Mouse (Mus musculus) myocyte (in vitro differentiated cells): Measurements from ENCODE around the gene Lamb1. TPM values are rescaled to one million over a fixed set of nuclear protein-coding genes. Genes with fewer than 3 reads are reported as not detected.
A peak's percentile ranks its signal among the peaks of the same experiment; 100 is the strongest.

Experiments used
- H3K27me3 ChIP-seq: one replicate; pipeline ENCODE4 v1.6.1; 2011; ENCODE audit not compliant: control insufficient read depth, insufficient read depth, insufficient read length
- H3K36me3 ChIP-seq: one replicate; pipeline ENCODE4 v1.6.1; 2011; ENCODE audit not compliant: control insufficient read depth, insufficient read depth
- H3K4me2 ChIP-seq: one replicate; pipeline ENCODE4 v1.6.1; 2011; ENCODE audit warnings: low read depth, control low read depth
- H3K4me3 ChIP-seq: one replicate; pipeline ENCODE4 v1.5.1; 2011; ENCODE audit warnings: mild to moderate bottlenecking, control low read depth, moderate library complexity
- H3K79me2 ChIP-seq: one replicate; pipeline ENCODE4 v1.6.1; 2011; ENCODE audit not compliant: control insufficient read depth, insufficient read depth
- H3ac ChIP-seq: one replicate; pipeline ENCODE4 v1.6.1; 2011; ENCODE audit not compliant: control insufficient read depth, insufficient read length
- CEBPB ChIP-seq: IDR thresholded peaks from 2 replicates; pipeline ENCODE4 v1.6.1; 2011; ENCODE audit warnings: mild to moderate bottlenecking, moderate library complexity; ENCODE audit not compliant: poor library complexity, insufficient read depth, severe bottlenecking
- E2F4 ChIP-seq: IDR thresholded peaks from one replicate; pipeline ENCODE4 v1.6.1; 2011; ENCODE audit warnings: mild to moderate bottlenecking, control low read depth, moderate library complexity; ENCODE audit not compliant: insufficient read depth
- MAX ChIP-seq: IDR thresholded peaks from one replicate; pipeline ENCODE4 v1.6.1; 2011; ENCODE audit warnings: low read depth, mild to moderate bottlenecking, control low read depth
- MYOD1 ChIP-seq, 3 experiments: IDR thresholded peaks; one replicate each; pipeline ENCODE4 v1.6.1; 2011; ENCODE audit warnings: control low read depth in 2 of 3, low read depth in 2 of 3, mild to moderate bottlenecking in 2 of 3, moderate library complexity in 1 of 3; ENCODE audit not compliant: insufficient read length in 2 of 3, control insufficient read depth in 1 of 3
- MYOG ChIP-seq, 3 experiments: IDR thresholded peaks; one replicate each; pipeline ENCODE4 v1.6.1; 2011; ENCODE audit warnings: control low read depth in 2 of 3, low read depth in 2 of 3, mild to moderate bottlenecking in 2 of 3; ENCODE audit not compliant: insufficient read length in 2 of 3, control insufficient read depth in 1 of 3, insufficient read depth in 1 of 3
- POLR2A ChIP-seq: IDR thresholded peaks from one replicate; pipeline ENCODE4 v1.6.1; 2011; ENCODE audit warnings: low read depth, mild to moderate bottlenecking, control low read depth, moderate library complexity; ENCODE audit not compliant: insufficient read length
- POLR2AphosphoS2 ChIP-seq: IDR thresholded peaks from one replicate; pipeline ENCODE4 v1.6.1; 2011; ENCODE audit warnings: low read depth, control low read depth; ENCODE audit not compliant: insufficient read length
- REST ChIP-seq: IDR thresholded peaks from one replicate; pipeline ENCODE4 v1.6.1; 2011; ENCODE audit warnings: mild to moderate bottlenecking, control low read depth, moderate library complexity; ENCODE audit not compliant: insufficient read depth, insufficient read length
- SRF ChIP-seq: IDR thresholded peaks from one replicate; pipeline ENCODE4 v1.6.1; 2011; ENCODE audit warnings: low read depth; ENCODE audit not compliant: control insufficient read depth, insufficient read length
- TCF12 ChIP-seq: IDR thresholded peaks from one replicate; pipeline ENCODE4 v1.6.1; 2011; ENCODE audit warnings: mild to moderate bottlenecking, control low read depth; ENCODE audit not compliant: poor library complexity, insufficient read depth, severe bottlenecking
- TCF3 ChIP-seq: IDR thresholded peaks from one replicate; pipeline ENCODE4 v1.6.1; 2011; ENCODE audit warnings: low read depth, control low read depth; ENCODE audit not compliant: insufficient read length
- USF1 ChIP-seq: IDR thresholded peaks from one replicate; pipeline ENCODE4 v1.6.1; 2011; ENCODE audit warnings: low read depth, mild to moderate bottlenecking, control low read depth, moderate library complexity
- polyA plus RNA-seq: library from polyadenylated mRNA; unstranded; fragments of >200 nt; fragmentation: generic; extraction: Trizol; gene quantifications from one replicate; pipeline ENCODE4 v1.2.1, GENCODE M21; 2012; ENCODE audit warnings: missing spikeins

Gene Lamb1
- polyA plus RNA-seq, 1 experiment: 69.4 TPM

- peaks cover 16% of the 10 kb centered on the region for H3K36me3 ChIP-seq
Measured at GRCm38 (mm10) chr12:31268315-31268714, 3.3 kb downstream of the Lamb1 start.

GRCm38 (mm10) chr12:31269020-31269597 lies 4.1 kb downstream of the Lamb1 start:
- TF ChIP-seq MAX (no peak), USF1 (peak; percentile 62)
- Histone ChIP-seq H3K4me2 (peak overlapping the region; percentile 82), H3ac (no peak overlapping the region), H3K27me3 (no peaks in the 10 kb centered on the region), H3K36me3 (peaks cover 23% of the 10 kb centered on the region), H3K4me3 (no peak overlapping the region), H3K79me2 (peaks cover 43% of the 10 kb centered on the region)

More at GRCm38 (mm10) chr12:31268315-31268714, 3.3 kb downstream of the Lamb1 start:
- Histone ChIP-seq H3K27me3 (no peaks in the 10 kb centered on the region), H3K4me3 (peak overlapping the region; percentile 85), H3K4me2 (peak overlapping the region; percentile 82), H3ac (no peak overlapping the region), H3K79me2 (peaks cover 35% of the 10 kb centered on the region)
- TF ChIP-seq CEBPB (no peak), SRF (no peak), MAX (no peak), E2F4 (no peak), REST (no peak), MYOD1 (IDR thresholded peaks at IDR 0.05; ENCODE audit: control insufficient read depth in 1 of 3, insufficient read length in 2 of 3, low read depth in 2 of 3) (no peak), POLR2AphosphoS2 (no peak), MYOG (IDR thresholded peaks at IDR 0.05; ENCODE audit: control insufficient read depth in 1 of 3, insufficient read depth in 1 of 3, insufficient read length in 2 of 3, low read depth in 2 of 3) (no peak), TCF3 (no peak), TCF12 (no peak), USF1 (no peak), POLR2A (no peak)

GRCm38 (mm10) chr12:31270361-31270760 lies 5.3 kb downstream of the Lamb1 start:
- Histone ChIP-seq H3K27me3 (no peaks in the 10 kb centered on the region), H3K4me2 (peak overlapping the region; percentile 81), H3ac (no peak overlapping the region), H3K4me3 (peak overlapping the region; percentile 2), H3K36me3 (peaks cover 34% of the 10 kb centered on the region), H3K79me2 (peaks cover 55% of the 10 kb centered on the region)
- TF ChIP-seq E2F4 (no peak), SRF (no peak), TCF12 (no peak), MAX (no peak), REST (no peak), POLR2AphosphoS2 (no peak), MYOD1 (IDR thresholded peaks at IDR 0.05; ENCODE audit: control insufficient read depth in 1 of 3, insufficient read length in 2 of 3, low read depth in 2 of 3) (no peak), MYOG (IDR thresholded peaks at IDR 0.05; ENCODE audit: control insufficient read depth in 1 of 3, insufficient read depth in 1 of 3, insufficient read length in 2 of 3, low read depth in 2 of 3) (no peak), USF1 (no peak), CEBPB (no peak), TCF3 (no peak), POLR2A (no peak)

GRCm38 (mm10) chr12:31270776-31271175 lies 5.7 kb downstream of the Lamb1 start:
- H3K27me3 ChIP-seq: no peaks in the 10 kb centered on the region
- peak overlapping the region; percentile 2 for H3K4me3 ChIP-seq
- TF ChIP-seq TCF12 (no peak), MAX (no peak), E2F4 (no peak), CEBPB (no peak), MYOG (IDR thresholded peaks at IDR 0.05; ENCODE audit: control insufficient read depth in 1 of 3, insufficient read depth in 1 of 3, insufficient read length in 2 of 3, low read depth in 2 of 3) (no peak), MYOD1 (IDR thresholded peaks at IDR 0.05; ENCODE audit: control insufficient read depth in 1 of 3, insufficient read length in 2 of 3, low read depth in 2 of 3) (peak in 1 of 3 experiments; percentile 13), POLR2A (no peak), SRF (no peak)
- peaks cover 39% of the 10 kb centered on the region for H3K36me3 ChIP-seq
- no peak overlapping the region for H3ac ChIP-seq
- peaks cover 55% of the 10 kb centered on the region for H3K79me2 ChIP-seq
- peak overlapping the region; percentile 81 for H3K4me2 ChIP-seq
